Mouse (Mus musculus): Measurements from ENCODE around the gene Pnpla8.

DNA sequence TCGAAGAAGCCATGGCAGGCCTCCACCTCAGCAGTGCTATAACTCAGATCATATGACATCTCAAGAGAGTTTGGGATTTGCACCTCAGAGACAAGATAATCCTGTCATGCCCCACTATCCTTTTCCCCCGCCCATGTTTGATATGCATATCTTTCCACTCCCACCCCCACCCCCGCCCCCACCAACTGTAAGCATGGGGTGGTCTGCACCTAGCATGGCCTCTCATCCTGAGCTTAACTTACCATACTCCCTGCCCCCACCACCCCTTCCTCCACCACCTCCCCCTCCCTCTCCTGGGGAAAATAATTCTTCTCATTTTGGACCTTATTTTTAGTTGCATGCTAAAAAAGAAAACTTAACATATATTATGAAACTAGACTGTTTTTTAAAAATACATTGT, 1.9 kb downstream of the Pnpla8 start:
- TF ChIP-seq CTCF (IDR thresholded peaks at IDR 0.05; ENCODE audit: borderline replicate concordance, insufficient read depth, low read depth, low read length) = no peak
- TF ChIP-seq POLR2A (IDR thresholded peaks at IDR 0.05; ENCODE audit: borderline replicate concordance, insufficient read depth, low read length) = no peak
